Mouse (Mus musculus) hindbrain, embryonic 15.5 days (tissue): ENCODE data around the gene Gm26920. TPM values are rescaled to one million over a fixed set of nuclear protein-coding genes. Genes with fewer than 3 reads are reported as not detected.
A peak's percentile ranks its signal among the peaks of the same experiment; 100 is the strongest.

Source experiments
- ATAC-seq: fragments of 200-750 bp; cut with Nextera tagmentation; 2 replicates; pipeline ENCODE4 v1.8.0; 2017; ENCODE audit warnings: low read depth, moderate number of reproducible peaks, moderate TSS enrichment; ENCODE audit not compliant: low FRiP score
- H3K27ac ChIP-seq: fragments of 300-500 bp; sonication (generic); replicated peaks from 2 replicates; pipeline ENCODE4 v1.5.1; 2015; ENCODE audit warnings: mild to moderate bottlenecking, inconsistent platforms
- H3K27me3 ChIP-seq: fragments of 300-500 bp; sonication (generic); 2 replicates; pipeline ENCODE4 v1.6.1; 2015; ENCODE audit warnings: control low read depth, inconsistent platforms
- H3K36me3 ChIP-seq: fragments of 300-500 bp; sonication (generic); 2 replicates; pipeline ENCODE4 v1.6.1; 2015; ENCODE audit warnings: control low read depth, inconsistent platforms
- H3K4me1 ChIP-seq: fragments of 300-500 bp; sonication (generic); replicated peaks from 2 replicates; pipeline ENCODE4 v1.6.1; 2015; ENCODE audit warnings: control low read depth, inconsistent platforms
- H3K4me2 ChIP-seq: fragments of 300-500 bp; sonication (generic); 2 replicates; pipeline ENCODE4 v1.6.1; 2015; ENCODE audit warnings: moderate library complexity, mild to moderate bottlenecking, inconsistent platforms
- H3K4me3 ChIP-seq: fragments of 300-500 bp; sonication (generic); 2 replicates; pipeline ENCODE4 v1.5.1; 2015; ENCODE audit warnings: mild to moderate bottlenecking, inconsistent platforms
- H3K9ac ChIP-seq: fragments of 300-500 bp; sonication (generic); 2 replicates; pipeline ENCODE4 v1.6.1; 2015; ENCODE audit warnings: inconsistent platforms
- H3K9me3 ChIP-seq: fragments of 300-500 bp; sonication (generic); 2 replicates; pipeline ENCODE4 v1.6.1; 2016; ENCODE audit warnings: control low read depth, inconsistent platforms
- WGBS: fragments of 180-500 bp; shearing (Covaris S2); methylation state at CpG from one replicate; pipeline ENCODE4 v1.1.7; 2015; 5-methylcytosine and 5-hydroxymethylcytosine counted together
- polyA plus RNA-seq: library from polyadenylated mRNA; unstranded; fragments of >200 nt; fragmentation: Nextera tagmentation; extraction: Ambion mirVana; gene quantifications from 2 replicates; pipeline ENCODE4 v1.2.1, GENCODE M21; 2015

Gene Gm26920
- polyA plus RNA-seq, 1 experiment from 2014 or later = 4.0 TPM

DNA sequence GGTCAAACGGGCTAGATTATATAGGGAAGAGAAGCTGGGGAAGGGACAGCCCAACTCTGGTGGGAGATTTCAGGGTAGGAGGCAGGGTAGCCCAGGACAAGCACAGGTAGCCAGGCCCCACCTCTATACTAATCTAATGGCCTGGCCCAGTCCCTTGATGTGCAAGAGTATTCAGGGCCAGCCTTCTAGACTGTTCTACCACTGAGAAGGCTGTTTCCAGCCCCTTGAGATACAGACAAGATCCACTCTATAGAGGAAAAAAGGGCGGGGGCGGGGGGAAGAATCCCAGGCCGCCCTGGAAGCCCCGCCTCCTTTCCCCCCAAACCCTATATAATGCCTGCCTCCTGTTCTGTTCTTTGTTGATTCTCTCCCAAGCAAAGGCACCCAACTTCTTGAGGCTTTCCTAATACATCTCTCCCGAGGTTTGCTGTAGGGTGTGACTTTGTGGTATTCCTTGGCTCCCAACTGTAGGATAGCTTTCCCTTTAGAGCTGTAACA lies 3.8 kb upstream of the Gm26920 start:
- peak overlapping the region; percentile 54 for H3K4me2 ChIP-seq
- H3K27me3 ChIP-seq = no peaks in the 10 kb centered on the region
- WGBS = 75% methylated on average over 6 of the region's 6 CpGs
- peak overlapping the region; percentile 81 for H3K4me3 ChIP-seq
- H3K4me1 ChIP-seq = peaks cover 39% of the 10 kb centered on the region
- no peaks in the 10 kb centered on the region for H3K9me3 ChIP-seq
- peaks cover 7% of the 10 kb centered on the region; the same call in 1 of the 2 replicates for H3K36me3 ChIP-seq
- H3K9ac ChIP-seq = peak overlapping the region; percentile 94
- peak overlapping the region; percentile 98 for H3K27ac ChIP-seq
- no peak for ATAC-seq

DNA sequence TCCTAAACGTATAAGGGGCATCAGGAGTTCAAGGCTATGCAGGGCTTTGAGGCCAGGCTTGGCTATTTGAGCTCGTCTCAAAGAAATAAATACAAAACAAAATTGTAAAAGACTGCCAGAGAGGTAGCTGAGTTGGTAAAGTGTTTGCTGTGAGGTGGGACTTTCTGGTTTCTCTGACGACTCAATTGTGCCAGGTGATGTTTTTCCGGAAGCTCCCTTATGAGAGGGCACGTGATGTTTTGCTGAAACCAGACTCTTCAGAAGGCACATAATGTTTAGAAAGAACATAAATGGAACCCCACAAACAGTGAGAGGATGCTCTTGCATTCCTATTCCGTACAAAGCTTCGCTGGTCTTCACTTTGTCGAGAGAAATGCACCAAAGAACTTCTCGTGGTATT lies 2.5 kb upstream of the Gm26920 start:
- H3K9ac ChIP-seq = no peak overlapping the region
- H3K4me1 ChIP-seq = peaks cover 48% of the 10 kb centered on the region
- H3K4me3 ChIP-seq = no peak overlapping the region
- ATAC-seq = no peak
- H3K27me3 ChIP-seq = no peaks in the 10 kb centered on the region
- no peaks in the 10 kb centered on the region for H3K36me3 ChIP-seq
- no peak overlapping the region for H3K4me2 ChIP-seq
- H3K9me3 ChIP-seq = no peaks in the 10 kb centered on the region
- no peak overlapping the region for H3K27ac ChIP-seq
- 83% methylated on average over 9 of the region's 9 CpGs for WGBS

DNA sequence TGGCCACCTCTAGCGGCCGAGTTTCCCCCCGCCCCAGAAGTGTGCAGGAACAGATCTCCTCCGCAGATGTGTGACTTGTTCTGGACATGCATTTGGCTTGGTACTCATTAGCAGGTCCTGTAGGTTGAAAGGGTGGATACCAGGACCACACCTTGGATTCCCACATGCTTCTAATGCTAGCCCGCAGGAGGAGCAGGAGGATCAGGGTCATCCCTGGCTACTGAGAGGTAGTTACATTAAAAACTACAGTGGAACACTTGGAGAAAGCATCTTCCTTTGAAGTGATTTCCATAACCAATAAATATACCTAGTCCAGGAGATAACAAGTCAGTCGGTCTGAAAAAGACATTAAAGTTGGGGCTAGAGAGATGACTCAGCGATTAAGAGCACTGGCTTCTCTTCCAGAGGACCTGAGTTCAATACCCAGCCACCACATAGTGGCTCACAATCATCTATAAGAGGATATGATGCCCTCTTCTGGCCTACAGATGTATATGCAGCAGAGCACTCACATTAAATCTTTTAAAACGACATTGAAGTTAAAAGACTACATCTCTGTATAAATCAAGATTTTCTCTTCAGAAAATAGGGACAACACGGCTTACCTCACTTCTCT lies 868 bp upstream of the Gm26920 start:
- Histone ChIP-seq H3K27me3 (no peaks in the 10 kb centered on the region), H3K27ac (peak overlapping the region; percentile 91), H3K9ac (peak overlapping the region; percentile 64), H3K36me3 (peaks cover 6% of the 10 kb centered on the region; the same call in 1 of the 2 replicates), H3K4me3 (peak overlapping the region; percentile 58), H3K9me3 (no peaks in the 10 kb centered on the region), H3K4me1 (peaks cover 41% of the 10 kb centered on the region), H3K4me2 (peak overlapping the region; percentile 88)
- no peak for ATAC-seq
- WGBS = 7% methylated on average over 9 of the region's 9 CpGs

DNA sequence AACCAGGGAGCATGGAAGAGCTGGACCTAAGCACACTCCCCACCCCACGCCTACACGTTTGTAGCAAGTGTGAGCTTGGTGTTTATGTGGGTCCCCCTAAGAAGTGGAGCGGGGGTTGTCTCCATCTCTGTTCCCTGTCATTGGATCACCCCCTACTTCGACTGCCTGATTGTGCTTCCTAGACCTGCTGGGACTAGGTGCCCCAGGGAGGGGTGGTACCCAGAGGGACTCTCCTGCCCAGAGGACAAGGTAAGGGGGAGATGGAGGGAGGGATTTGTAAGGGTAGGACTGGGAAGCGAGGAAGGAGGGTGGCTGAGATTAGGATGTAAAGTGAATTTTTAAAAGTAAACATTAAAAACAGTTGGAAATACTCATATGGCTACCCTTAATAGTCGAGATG lies 805 bp downstream of the Gm26920 start:
- peaks cover 37% of the 10 kb centered on the region for H3K4me1 ChIP-seq
- H3K36me3 ChIP-seq = peaks cover 22% of the 10 kb centered on the region
- H3K9me3 ChIP-seq = no peaks in the 10 kb centered on the region
- H3K4me2 ChIP-seq = peak overlapping the region; percentile 88
- no peak for ATAC-seq
- H3K27me3 ChIP-seq = no peaks in the 10 kb centered on the region
- 15% methylated on average over 6 of the region's 6 CpGs for WGBS
- peak overlapping the region; percentile 58 for H3K4me3 ChIP-seq
- H3K9ac ChIP-seq = peak overlapping the region; percentile 64
- H3K27ac ChIP-seq = no peak overlapping the region; the same call in 1 of the 2 replicates

DNA sequence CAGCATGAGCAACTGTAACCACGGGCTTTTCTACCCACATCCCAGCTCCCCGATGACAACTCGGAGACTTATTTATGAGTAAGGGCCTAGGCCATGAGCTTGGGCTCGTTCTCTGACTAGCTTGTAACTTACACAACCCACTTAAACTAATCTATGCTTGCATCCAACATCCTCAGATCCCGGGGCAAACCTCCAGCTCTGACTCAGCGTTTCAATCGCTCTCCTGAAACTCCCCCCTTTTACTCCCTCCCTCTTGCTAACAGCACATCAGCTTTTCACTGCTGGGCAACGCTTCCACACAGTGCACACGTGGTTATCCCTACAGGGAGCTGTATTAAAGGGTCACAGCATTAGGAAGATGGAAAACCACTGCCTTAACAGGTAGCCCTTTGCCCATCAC lies 3.7 kb downstream of the Gm26920 start:
- H3K4me2 ChIP-seq = no peak overlapping the region
- no peak for ATAC-seq
- H3K4me3 ChIP-seq = no peak overlapping the region
- no peaks in the 10 kb centered on the region for H3K9me3 ChIP-seq
- H3K27ac ChIP-seq = no peak overlapping the region
- 95% methylated on average over 9 of the region's 9 CpGs for WGBS
- peaks cover 34% of the 10 kb centered on the region for H3K36me3 ChIP-seq
- H3K9ac ChIP-seq = no peak overlapping the region
- no peaks in the 10 kb centered on the region for H3K27me3 ChIP-seq
- H3K4me1 ChIP-seq = peaks cover 31% of the 10 kb centered on the region

DNA sequence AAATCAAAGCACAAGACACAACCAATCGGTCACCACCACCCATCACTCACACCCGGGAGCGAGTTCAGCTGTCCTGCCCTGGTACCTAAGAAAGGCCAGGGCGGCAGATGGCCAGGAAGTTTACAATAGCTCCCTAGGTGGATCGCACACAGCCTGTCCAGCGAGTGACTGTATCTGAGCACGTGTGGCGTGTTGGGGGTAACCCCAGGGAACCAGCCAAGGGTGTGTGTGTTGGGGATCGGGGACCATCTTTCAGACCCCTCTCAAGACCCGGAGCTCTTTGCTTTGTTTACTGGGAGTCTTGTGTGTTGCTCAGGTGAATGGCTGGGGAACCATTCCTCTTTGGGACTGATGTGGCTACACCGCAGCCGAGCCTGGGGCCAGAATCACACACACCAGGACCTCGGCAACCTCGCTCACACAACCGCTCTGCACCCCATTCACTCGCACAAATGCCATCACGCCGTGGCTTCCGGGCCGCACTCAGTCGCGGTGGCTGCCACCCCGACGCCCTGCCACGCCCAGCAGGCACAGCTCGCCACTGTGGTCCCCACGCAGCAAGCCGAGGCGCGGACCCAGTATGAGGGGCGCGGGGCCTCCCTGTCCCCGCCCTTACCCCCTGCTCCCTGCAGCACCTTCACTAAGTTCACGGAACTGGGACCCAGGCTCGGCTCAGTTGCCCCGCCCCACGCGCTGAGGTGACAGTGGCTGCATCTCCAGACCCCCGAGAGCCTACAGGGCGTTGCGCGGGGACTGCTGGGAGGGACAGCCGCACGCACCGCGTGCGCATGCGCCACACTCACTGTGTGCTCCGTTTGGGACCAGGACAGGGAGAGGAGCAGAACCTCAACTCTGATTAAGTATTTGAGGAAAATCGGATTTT lies 17.8 kb downstream of the Gm26920 start, which contains the start of gene Zfp82:
Zfp82 (minus strand) TSS at position 755 of the 883 bp plus-strand sequence.
- WGBS = under 1% methylated on average over 50 of the region's 50 CpGs

DNA sequence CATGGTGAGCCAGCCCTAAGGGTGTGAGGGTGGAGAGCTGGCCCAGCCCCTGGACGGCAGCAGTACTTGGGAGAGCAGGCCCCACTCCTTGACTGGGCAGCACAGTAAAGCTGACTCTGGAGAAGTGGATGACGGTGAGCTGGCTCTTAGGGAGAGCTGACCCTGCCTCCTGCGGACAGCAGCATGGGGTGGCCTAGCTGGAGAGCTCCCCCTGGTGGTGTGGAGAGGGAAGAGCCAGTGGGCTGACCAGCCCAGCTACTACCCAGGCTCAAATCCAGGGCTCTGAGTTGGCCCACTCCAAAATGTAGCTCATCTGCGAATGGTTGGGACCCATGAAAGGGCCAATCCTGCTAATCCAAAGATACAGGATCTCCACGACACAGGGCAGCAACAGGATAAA lies 25.6 kb downstream of the Gm26920 start:
- Histone ChIP-seq H3K36me3 (peaks cover 51% of the 10 kb centered on the region), H3K4me2 (no peak overlapping the region), H3K4me3 (no peak overlapping the region), H3K9me3 (no peaks in the 10 kb centered on the region), H3K4me1 (no peaks in the 10 kb centered on the region), H3K27me3 (no peaks in the 10 kb centered on the region), H3K9ac (no peak overlapping the region), H3K27ac (no peak overlapping the region)
- no peak for ATAC-seq
- 85% methylated on average over 5 of the region's 5 CpGs for WGBS

More for the DNA sequence above, 17.8 kb downstream of the Gm26920 start, which contains the start of gene Zfp82:
- no peaks in the 10 kb centered on the region for H3K27me3 ChIP-seq
- H3K36me3 ChIP-seq = peaks cover 14% of the 10 kb centered on the region
- H3K4me2 ChIP-seq = peak within 1 kb of the TSS; percentile 98
- H3K27ac ChIP-seq = peak within 1 kb of the TSS; percentile 91
- H3K9me3 ChIP-seq = no peaks in the 10 kb centered on the region
- peak within 1 kb of the TSS; percentile 92 for H3K4me3 ChIP-seq
- ATAC-seq = peak; percentile 94
- peaks cover 19% of the 10 kb centered on the region for H3K4me1 ChIP-seq
- H3K9ac ChIP-seq = peak within 1 kb of the TSS; percentile 84

DNA sequence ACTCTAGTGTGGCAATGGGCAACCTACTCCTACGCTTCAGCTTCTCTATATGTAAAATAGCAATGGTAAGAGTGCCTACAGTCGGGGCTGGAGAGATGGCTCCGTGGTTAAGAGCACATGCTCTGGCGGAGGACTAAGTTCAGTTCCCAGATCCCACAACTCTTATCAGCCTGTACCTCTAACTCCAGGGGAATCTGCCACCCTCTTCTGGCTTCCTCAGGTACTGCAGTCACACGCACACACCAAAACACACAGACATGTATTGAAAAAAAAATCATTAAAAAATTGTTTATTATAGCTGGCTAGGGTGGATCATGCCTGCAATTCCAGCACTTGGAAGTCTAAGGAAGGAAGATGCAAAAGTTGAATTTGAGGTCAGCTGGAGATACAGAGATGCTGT lies 27.7 kb downstream of the Gm26920 start:
- H3K9ac ChIP-seq = no peak overlapping the region
- no peak overlapping the region for H3K4me2 ChIP-seq
- 94% methylated on average over 5 of the region's 5 CpGs for WGBS
- H3K4me3 ChIP-seq = no peak overlapping the region
- no peak overlapping the region for H3K27ac ChIP-seq
- no peaks in the 10 kb centered on the region for H3K27me3 ChIP-seq
- no peaks in the 10 kb centered on the region for H3K9me3 ChIP-seq
- H3K36me3 ChIP-seq = peaks cover 55% of the 10 kb centered on the region
- H3K4me1 ChIP-seq = no peaks in the 10 kb centered on the region
- ATAC-seq = no peak

DNA sequence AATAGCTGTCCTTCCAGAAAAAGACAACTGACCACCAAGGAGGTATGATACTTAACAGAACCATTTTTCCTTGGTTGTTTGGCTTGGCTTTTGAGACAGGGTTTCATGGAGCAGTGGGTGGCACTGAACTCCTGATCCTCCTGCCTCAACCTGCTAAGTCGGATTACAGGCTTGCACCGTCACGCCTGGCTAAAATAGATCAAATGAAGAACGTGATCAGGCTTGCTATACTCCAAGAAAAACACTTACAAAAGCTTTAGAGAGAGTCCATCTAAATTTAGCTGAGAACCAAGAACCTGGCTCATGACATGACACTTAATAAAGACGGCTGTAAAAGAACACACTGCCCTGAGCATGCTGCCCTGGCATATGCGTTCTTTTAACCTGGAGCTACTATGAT lies 29.9 kb downstream of the Gm26920 start:
- no peak overlapping the region for H3K4me2 ChIP-seq
- no peak overlapping the region for H3K27ac ChIP-seq
- WGBS = 90% methylated on average over 6 of the region's 6 CpGs
- H3K4me3 ChIP-seq = no peak overlapping the region
- no peaks in the 10 kb centered on the region for H3K27me3 ChIP-seq
- H3K36me3 ChIP-seq = peaks cover 61% of the 10 kb centered on the region
- no peaks in the 10 kb centered on the region for H3K4me1 ChIP-seq
- no peak for ATAC-seq
- H3K9me3 ChIP-seq = no peaks in the 10 kb centered on the region
- no peak overlapping the region for H3K9ac ChIP-seq

DNA sequence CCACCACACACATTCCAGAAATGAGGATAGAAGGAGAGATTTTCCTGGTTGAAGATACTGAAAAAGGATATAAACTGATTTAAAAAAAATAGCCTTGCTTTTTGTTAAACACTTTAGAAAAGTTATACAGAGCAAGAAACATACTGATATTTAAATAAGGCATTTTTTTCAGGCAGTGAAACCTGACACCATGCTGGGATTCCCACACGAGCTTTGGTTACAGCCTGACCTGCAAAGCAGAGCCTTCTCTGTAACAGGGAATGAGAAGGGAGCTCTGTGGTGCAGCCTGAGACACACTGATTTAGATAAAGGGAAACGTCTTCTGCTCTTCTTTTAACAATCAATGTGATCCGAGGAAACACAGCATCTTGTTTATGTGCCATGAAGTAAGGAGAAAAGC lies 36.6 kb downstream of the Gm26920 start:
- H3K4me3 ChIP-seq = no peak overlapping the region
- H3K4me1 ChIP-seq = peaks cover 16% of the 10 kb centered on the region
- no peaks in the 10 kb centered on the region for H3K9me3 ChIP-seq
- 14% methylated on average over 3 of the region's 3 CpGs for WGBS
- peaks cover 22% of the 10 kb centered on the region for H3K36me3 ChIP-seq
- H3K9ac ChIP-seq = no peak overlapping the region
- H3K4me2 ChIP-seq = no peak overlapping the region
- ATAC-seq = no peak
- H3K27ac ChIP-seq = no peak overlapping the region
- no peaks in the 10 kb centered on the region for H3K27me3 ChIP-seq

DNA sequence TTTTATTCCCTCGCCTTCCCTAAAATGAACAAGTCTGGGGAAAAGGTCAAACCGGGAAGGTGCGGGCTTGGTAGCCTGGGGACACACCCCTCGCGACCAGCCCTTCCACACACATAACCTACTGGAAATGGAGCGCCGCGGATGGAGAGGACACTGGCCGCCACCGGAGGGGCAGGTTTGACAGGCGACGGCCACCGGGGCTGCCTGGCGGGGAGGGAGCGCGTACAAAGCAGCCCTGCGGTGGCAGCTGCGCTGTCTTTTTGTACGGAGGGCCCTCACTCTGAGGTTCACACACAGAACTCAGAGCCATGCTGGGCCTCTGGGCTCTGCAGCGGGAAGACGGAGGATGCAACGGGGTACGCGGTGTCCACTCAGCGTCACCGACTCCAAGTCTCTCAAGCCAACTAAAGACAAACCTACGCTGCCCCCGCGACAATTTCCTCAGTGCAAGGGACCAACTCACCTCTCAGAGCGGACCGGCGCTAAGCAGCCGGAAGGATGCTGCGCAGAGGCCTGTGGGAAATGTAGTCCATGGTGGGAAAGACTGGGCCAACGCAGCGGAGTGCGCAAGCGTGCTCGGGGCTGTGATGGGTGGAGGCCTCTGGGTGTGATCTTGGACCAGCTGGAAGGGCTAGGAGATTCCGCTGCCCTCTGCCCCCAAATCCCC lies 39.2 kb downstream of the Gm26920 start, which contains the start of gene Zfp14:
Zfp14 (minus strand) TSS at position 499 of the 667 bp plus-strand sequence.
- peaks cover 16% of the 10 kb centered on the region for H3K4me1 ChIP-seq
- H3K27me3 ChIP-seq = no peaks in the 10 kb centered on the region
- under 1% methylated on average over 40 of the region's 40 CpGs for WGBS
- ATAC-seq = peak; percentile 99
- peaks cover 12% of the 10 kb centered on the region for H3K36me3 ChIP-seq
- H3K27ac ChIP-seq = peak within 1 kb of the TSS; percentile 95
- peak within 1 kb of the TSS; percentile 73 for H3K4me2 ChIP-seq
- H3K4me3 ChIP-seq = peak within 1 kb of the TSS; percentile 70
- no peaks in the 10 kb centered on the region for H3K9me3 ChIP-seq
- H3K9ac ChIP-seq = peak within 1 kb of the TSS; percentile 85
